Mouse (Mus musculus) stomach, postnatal 0 days (tissue): ENCODE measurements at regions not wholly inside any gene's neighbourhood (a gene's known extent, or its start where the extent isn't known, plus 50 kb on each side); places are given as distances from the start of the nearest gene placed in this dataset.
"Not testable (repeated sequence)": the region's sequence is repeated elsewhere in the genome, so short reads cannot be mapped to it uniquely, and the experiment has no call there.

Experiments used
- ATAC-seq: fragments of 200-750 bp; cut with Nextera tagmentation; 2 replicates; pipeline ENCODE4 v1.8.0; 2017; ENCODE audit not compliant: low FRiP score, low TSS enrichment
- DNase-seq: peaks from one replicate; pipeline ENCODE4 v3.0.0-alpha.2; 2016; ENCODE audit warnings: low spot score
- H3K27ac ChIP-seq: fragments of 300-500 bp; sonication (generic); replicated peaks from 2 replicates; pipeline ENCODE4 v1.5.1; 2014; ENCODE audit warnings: mild to moderate bottlenecking, control low read depth
- H3K27me3 ChIP-seq: fragments of 300-500 bp; sonication (generic); 2 replicates; pipeline ENCODE4 v1.6.1; 2014; ENCODE audit warnings: low read length; ENCODE audit not compliant: control insufficient read depth, insufficient read depth
- H3K36me3 ChIP-seq: fragments of 300-500 bp; sonication (generic); 2 replicates; pipeline ENCODE4 v1.6.1; 2014; ENCODE audit warnings: low read length, mixed read lengths; ENCODE audit not compliant: control insufficient read depth, insufficient read depth
- H3K4me1 ChIP-seq: fragments of 300-500 bp; sonication (generic); replicated peaks from 2 replicates; pipeline ENCODE4 v1.6.1; 2014; ENCODE audit warnings: antibody characterized with exemption; ENCODE audit not compliant: control insufficient read depth, insufficient read depth
- H3K4me2 ChIP-seq: fragments of 300-500 bp; sonication (generic); replicated peaks from 2 replicates; pipeline ENCODE4 v1.6.1; 2014; ENCODE audit warnings: low read depth, mild to moderate bottlenecking, control low read depth, moderate library complexity
- H3K4me3 ChIP-seq: fragments of 300-500 bp; sonication (generic); 2 replicates; pipeline ENCODE4 v1.5.1; 2014; ENCODE audit warnings: low read depth, low read length, control low read depth
- H3K9ac ChIP-seq: fragments of 300-500 bp; sonication (generic); 2 replicates; pipeline ENCODE4 v1.6.1; 2014; ENCODE audit warnings: mild to moderate bottlenecking, low read length, control low read depth, mixed read lengths
- H3K9me3 ChIP-seq: fragments of 300-500 bp; sonication (generic); 2 replicates; pipeline ENCODE4 v1.6.1; 2016; ENCODE audit warnings: low read length; ENCODE audit not compliant: control insufficient read depth
- CTCF ChIP-seq: IDR thresholded peaks from 2 replicates; pipeline ENCODE4 v1.5.1; 2016; ENCODE audit warnings: antibody characterized with exemption, low read depth, mild to moderate bottlenecking, moderate library complexity
- EP300 ChIP-seq: optimal IDR thresholded peaks from 2 replicates; pipeline ENCODE3; 2016; ENCODE audit warnings: antibody characterized with exemption
- WGBS: fragments of 180-500 bp; shearing (Covaris S2); extraction: QIAGEN DNeasy Blood & Tissue Kit; methylation state at CpG from one replicate; pipeline ENCODE4 v1.1.7; 2014; 5-methylcytosine and 5-hydroxymethylcytosine counted together

- Histone ChIP-seq H3K27me3 (no peaks in the 10 kb centered on the region), H3K4me2 (no peak overlapping the region), H3K4me1 (no peaks in the 10 kb centered on the region), H3K9ac (no peak overlapping the region), H3K27ac (no peak overlapping the region), H3K9me3 (no peaks in the 10 kb centered on the region), H3K4me3 (no peak overlapping the region), H3K36me3 (no peaks in the 10 kb centered on the region)
- TF ChIP-seq CTCF (no peak), EP300 (no peak)
- WGBS = 84% methylated on average over 4 of the region's 4 CpGs
- DNase-seq (no peak), ATAC-seq (no peak)
These were observed 119.3 kb downstream of the Ptpn20 start for GRCm38 (mm10) chr14:33708298-33708665.

- 86% methylated on average over 1 of the region's 1 CpGs for WGBS
- DNase-seq (no peak), ATAC-seq (no peak)
- Histone ChIP-seq H3K9me3 (no peaks in the 10 kb centered on the region), H3K4me1 (no peaks in the 10 kb centered on the region), H3K27ac (no peak overlapping the region), H3K36me3 (no peaks in the 10 kb centered on the region), H3K4me2 (no peak overlapping the region), H3K9ac (no peak overlapping the region), H3K4me3 (no peak overlapping the region), H3K27me3 (no peaks in the 10 kb centered on the region)
- TF ChIP-seq CTCF = no peak
- no peak for TF ChIP-seq EP300
These were observed 123.5 kb downstream of the Ptpn20 start for GRCm38 (mm10) chr14:33712458-33712857.

DNA sequence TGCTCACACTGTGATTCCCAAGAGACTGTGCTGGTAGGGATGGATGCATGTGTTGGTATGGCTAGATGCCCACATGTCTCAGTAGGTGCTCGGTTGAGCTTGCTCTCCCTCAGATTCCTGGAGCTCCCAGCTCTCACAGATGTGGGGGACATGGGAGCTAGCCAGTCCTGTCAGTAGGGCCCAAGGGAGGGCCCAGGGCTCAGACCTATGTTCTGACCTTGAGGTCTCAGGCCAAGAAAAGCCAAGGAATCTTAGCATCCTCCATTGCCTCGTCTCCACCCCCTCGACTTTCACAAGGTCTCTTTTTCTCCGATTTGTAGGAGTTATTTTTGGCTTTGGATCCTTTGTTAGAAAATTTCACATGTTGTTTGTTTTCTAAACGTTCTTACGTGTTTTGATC is 130.6 kb downstream of the Ptpn20 start:
- Histone ChIP-seq H3K4me3 (no peak overlapping the region), H3K27me3 (no peaks in the 10 kb centered on the region), H3K4me2 (no peak overlapping the region), H3K27ac (no peak overlapping the region), H3K36me3 (no peaks in the 10 kb centered on the region), H3K9ac (no peak overlapping the region), H3K9me3 (no peaks in the 10 kb centered on the region), H3K4me1 (no peaks in the 10 kb centered on the region)
- WGBS = 81% methylated on average over 6 of the region's 6 CpGs
- no peak for TF ChIP-seq CTCF
- TF ChIP-seq EP300 = no peak
- ATAC-seq (no peak), DNase-seq (no peak)

GRCm38 (mm10) chr14:33722379-33723145 is 133.6 kb downstream of the Ptpn20 start:
- 0 out of 2 replicates have a peak overlapping the region, but pooled peaks have one; percentile 40 for H3K27ac ChIP-seq
- H3K4me1 ChIP-seq, H3K9ac ChIP-seq, H3K4me3 ChIP-seq, DNase-seq, H3K27me3 ChIP-seq, H3K4me2 ChIP-seq, H3K36me3 ChIP-seq, H3K9me3 ChIP-seq: not testable (repeated sequence)
- peak; percentile 88 for ATAC-seq
- WGBS = 59% methylated on average over 5 of the region's 5 CpGs

DNA sequence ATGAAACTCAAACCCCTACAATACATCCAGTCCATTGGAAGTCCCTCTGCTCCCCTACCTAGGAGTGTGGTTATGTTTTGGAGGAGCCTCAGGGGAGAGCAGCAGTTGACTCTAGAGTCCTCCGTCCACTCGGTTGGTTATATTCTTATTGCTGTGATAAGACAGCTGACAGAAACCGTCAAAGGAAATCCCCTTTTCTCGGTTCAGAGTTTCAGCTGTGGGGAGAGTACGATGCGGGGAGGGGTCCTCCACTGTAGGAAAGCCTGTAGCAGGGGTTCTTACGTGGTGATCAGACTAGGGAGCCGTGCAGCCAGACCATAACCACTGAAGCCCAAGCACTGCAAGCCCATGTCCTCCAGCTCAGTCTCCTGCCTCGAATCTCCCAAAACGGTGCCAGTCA is 137.5 kb downstream of the Ptpn20 start:
- no peaks in the 10 kb centered on the region for H3K27me3 ChIP-seq
- DNase-seq = no peak
- WGBS = 88% methylated on average over 10 of the region's 10 CpGs

DNA sequence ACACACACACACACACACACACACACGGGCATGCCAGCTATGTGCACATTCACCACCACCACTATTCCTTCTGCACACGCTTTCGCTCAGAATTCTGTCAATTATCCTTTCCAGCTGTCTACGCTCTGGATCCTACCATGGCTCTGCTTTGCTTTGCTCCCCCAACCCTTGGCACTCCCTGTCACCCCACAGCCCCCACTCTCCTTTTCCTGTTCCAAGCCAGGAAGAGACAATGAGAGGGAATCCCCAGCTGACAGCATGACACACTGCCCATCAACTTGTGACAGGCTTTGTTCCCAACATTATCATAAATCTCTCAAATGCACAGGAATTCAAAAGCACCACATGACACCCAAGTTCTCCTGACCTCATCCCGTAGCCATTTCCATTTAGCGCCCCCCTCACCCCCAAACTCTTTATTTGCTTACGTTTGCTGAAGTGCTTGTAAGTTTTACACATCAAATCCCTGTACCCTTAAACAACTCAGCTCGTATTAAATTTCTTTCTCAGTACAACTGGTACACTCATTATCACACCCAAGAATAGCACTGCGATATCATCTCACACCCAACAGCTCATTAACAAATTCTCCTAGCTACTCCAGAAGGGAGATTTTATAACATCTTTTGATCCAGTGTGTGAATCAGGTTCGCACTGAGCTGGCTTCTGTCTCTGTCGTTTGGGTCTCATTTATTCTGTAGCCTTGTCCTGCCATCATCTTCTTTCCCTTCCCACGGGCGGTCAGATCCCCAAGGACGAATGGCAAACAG is 140.3 kb downstream of the Ptpn20 start:
- H3K4me3 ChIP-seq = no peak overlapping the region
- no peak overlapping the region for H3K27ac ChIP-seq
- WGBS = 66% methylated on average over 14 of the region's 14 CpGs
- H3K9me3 ChIP-seq = no peaks in the 10 kb centered on the region
- no peak overlapping the region for H3K9ac ChIP-seq
- H3K4me2 ChIP-seq = no peak overlapping the region
- H3K4me1 ChIP-seq = no peaks in the 10 kb centered on the region
- no peaks in the 10 kb centered on the region for H3K36me3 ChIP-seq
- no peaks in the 10 kb centered on the region for H3K27me3 ChIP-seq
- DNase-seq (no peak), ATAC-seq (no peak)
- TF ChIP-seq CTCF (no peak), EP300 (no peak)

More for the DNA sequence above, 137.5 kb downstream of the Ptpn20 start:
- Histone ChIP-seq H3K4me2 (no peak overlapping the region), H3K27ac (no peak overlapping the region), H3K9me3 (no peaks in the 10 kb centered on the region), H3K36me3 (no peaks in the 10 kb centered on the region), H3K9ac (no peak overlapping the region), H3K4me1 (no peaks in the 10 kb centered on the region), H3K4me3 (no peak overlapping the region)
- TF ChIP-seq EP300 (no peak), CTCF (no peak)
- no peak for ATAC-seq
